Mouse (Mus musculus): ENCODE measurements around the gene Dleu7.

- TF ChIP-seq ZC3H11A (IDR thresholded peaks at IDR 0.05; ENCODE audit: borderline replicate concordance, low read depth, low read length) = no peak
- no peak for TF ChIP-seq MAFK (IDR thresholded peaks at IDR 0.05; ENCODE audit: insufficient read depth, low read depth, low read length)
- no peak for TF ChIP-seq HCFC1 (IDR thresholded peaks at IDR 0.05; ENCODE audit: borderline replicate concordance, insufficient read depth, low read length)
Observed at GRCm38 (mm10) chr14:62300031-62300430, 7.2 kb upstream of the Dleu7 start.

All from ES-E14 (cell line).